Mouse (Mus musculus) retina, embryonic 14.5 days (tissue): ENCODE data around the gene Slc38a3.

Experiments used
- DNase-seq: peaks from one replicate; pipeline ENCODE4 v3.0.0-alpha.2; 2015; ENCODE audit warnings: low spot score

The Slc38a3 gene

GRCm38 (mm10) chr9:107669480-107669945 lies at the start of gene Slc38a3:
TSS of gene Slc38a3 (minus strand) at chr9:107669530.
- DNase-seq = no peak

- no peak for DNase-seq
These were observed 47.6 kb upstream of the Slc38a3 start for GRCm38 (mm10) chr9:107716951-107717350.

GRCm38 (mm10) chr9:107715632-107716031 lies 46.3 kb upstream of the Slc38a3 start:
- DNase-seq = no peak

- DNase-seq = no peak
These were observed 45.1 kb upstream of the Slc38a3 start for GRCm38 (mm10) chr9:107714221-107714952.

GRCm38 (mm10) chr9:107709697-107710483 lies 40.6 kb upstream of the Slc38a3 start, which contains the start of gene Sema3f:
TSS of gene Sema3f (minus strand) at chr9:107710475.
- peak; percentile 88 for DNase-seq

- DNase-seq = no peak
These were observed 39.9 kb upstream of the Slc38a3 start for GRCm38 (mm10) chr9:107709096-107709696.

GRCm38 (mm10) chr9:107708439-107709095 lies 39.2 kb upstream of the Slc38a3 start:
- DNase-seq = no peak

GRCm38 (mm10) chr9:107707701-107708438 lies 38.5 kb upstream of the Slc38a3 start:
- no peak for DNase-seq

GRCm38 (mm10) chr9:107706781-107707211 lies 37.5 kb upstream of the Slc38a3 start:
- DNase-seq = no peak

GRCm38 (mm10) chr9:107703337-107704122 lies 34.2 kb upstream of the Slc38a3 start:
- no peak for DNase-seq

GRCm38 (mm10) chr9:107702606-107703185 lies 33.4 kb upstream of the Slc38a3 start:
- no peak for DNase-seq

- no peak for DNase-seq
These were observed 32.3 kb upstream of the Slc38a3 start for GRCm38 (mm10) chr9:107701594-107701993.

- DNase-seq = peak; percentile 27
These were observed 30.8 kb upstream of the Slc38a3 start for GRCm38 (mm10) chr9:107700114-107700571.

- DNase-seq = peak; percentile 42
These were observed 30.1 kb upstream of the Slc38a3 start for GRCm38 (mm10) chr9:107699376-107699980.

- peak; percentile 68 for DNase-seq
These were observed 29.4 kb upstream of the Slc38a3 start for GRCm38 (mm10) chr9:107698611-107699190.

GRCm38 (mm10) chr9:107697811-107698521 lies 28.6 kb upstream of the Slc38a3 start:
- peak; percentile 76 for DNase-seq

- DNase-seq = peak; percentile 64
These were observed 27.7 kb upstream of the Slc38a3 start for GRCm38 (mm10) chr9:107696845-107697610.

- DNase-seq = no peak
These were observed 26.8 kb upstream of the Slc38a3 start for GRCm38 (mm10) chr9:107696106-107696479.
